Mouse (Mus musculus) mature B cell (primary cell): ENCODE results near the gene Itgb5.

ENCODE experiments used
- in situ Hi-C: fragments of 300-500 bp; cut with MboI; formaldehyde crosslinking; loops from 2 replicates; pipeline ENCODE4 v1.14.3; 2019

Itgb5 gene

DNA sequence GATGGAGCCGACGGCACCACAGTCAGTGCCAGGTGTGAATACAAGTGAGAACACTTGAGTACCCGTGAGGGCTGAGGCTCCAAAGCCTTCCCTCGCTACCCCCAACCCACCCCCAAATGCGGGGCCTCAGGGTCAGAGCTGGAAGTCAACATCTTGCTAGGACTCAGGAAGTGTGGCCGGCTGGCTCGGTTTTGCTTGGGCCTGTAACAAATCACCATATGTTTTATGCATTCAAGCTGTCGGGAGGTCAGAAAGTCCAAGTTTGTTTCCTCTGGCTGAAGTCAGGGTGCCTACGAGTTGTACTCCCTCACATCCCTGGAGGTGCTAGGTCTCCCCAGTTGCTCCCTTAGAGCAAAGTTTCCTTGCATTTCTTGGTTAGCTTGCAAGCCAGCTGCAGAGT is 110.2 kb downstream of the Itgb5 start:
- in situ Hi-C loops = no loop called here

DNA sequence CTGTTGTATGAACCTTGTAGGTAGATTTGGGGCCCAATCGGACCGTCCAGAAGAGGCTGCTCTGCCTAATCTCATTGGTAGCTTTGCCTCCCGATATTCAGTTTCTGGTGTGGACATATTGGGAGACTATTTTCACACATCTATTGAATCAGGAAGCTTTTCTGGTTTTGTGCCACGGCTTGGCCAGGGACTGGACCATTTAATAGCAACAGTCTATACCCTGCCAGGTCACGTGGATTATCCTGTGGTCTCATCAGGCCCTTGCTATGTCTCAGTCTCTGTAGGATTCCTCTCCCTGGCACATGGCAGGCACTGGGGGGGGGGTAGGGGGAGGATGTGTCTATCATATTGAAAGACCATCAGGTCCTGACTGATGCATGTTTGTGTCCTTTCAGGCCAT is 110.6 kb downstream of the Itgb5 start:
- in situ Hi-C loops = no loop called here

DNA sequence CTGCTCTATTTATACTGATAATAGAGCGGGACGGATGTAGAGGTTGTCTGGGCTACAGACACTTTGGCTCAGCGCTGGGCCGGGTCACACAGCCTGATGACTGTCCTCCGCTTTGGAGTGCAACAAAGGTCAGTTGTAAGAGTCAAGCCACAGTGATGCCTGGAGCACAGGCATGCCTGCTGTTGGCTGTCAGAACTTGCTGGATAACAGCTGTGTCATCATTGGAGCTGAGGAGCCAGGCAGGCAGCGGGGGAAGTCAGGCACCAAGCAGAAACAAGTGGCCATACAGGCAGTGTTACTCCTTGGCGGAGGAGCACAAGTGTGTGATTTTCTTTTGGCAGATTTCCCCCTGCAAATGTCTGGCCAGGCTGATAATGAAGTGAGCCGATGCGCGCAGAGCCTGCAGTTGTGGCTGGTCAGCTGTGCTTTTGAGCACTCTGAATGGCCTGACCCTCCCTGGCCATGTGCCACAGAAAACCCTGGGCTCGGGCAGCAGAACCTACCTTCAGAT is 111.9 kb downstream of the Itgb5 start:
- in situ Hi-C loops = no loop called here

DNA sequence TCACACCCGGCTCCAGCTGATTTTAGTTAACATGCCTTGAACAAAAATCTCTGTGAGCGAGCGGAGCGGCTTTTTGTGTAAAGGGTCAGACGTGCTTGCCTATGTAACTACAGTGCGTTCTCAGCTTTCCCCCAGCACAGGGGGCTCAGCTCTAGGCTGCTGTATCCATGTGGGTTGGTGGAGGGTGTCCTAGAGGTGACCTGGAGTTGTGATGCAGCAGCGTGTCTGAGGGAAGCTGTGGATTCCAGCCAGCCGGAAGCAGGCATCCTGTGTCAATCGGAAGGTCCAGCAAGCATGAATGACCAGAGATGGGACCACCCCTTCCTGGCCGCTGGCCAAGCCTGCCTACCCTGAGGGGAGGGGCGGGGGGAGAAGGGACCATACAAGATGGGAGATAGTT is 112.9 kb downstream of the Itgb5 start:
- in situ Hi-C loops = no loop called here

DNA sequence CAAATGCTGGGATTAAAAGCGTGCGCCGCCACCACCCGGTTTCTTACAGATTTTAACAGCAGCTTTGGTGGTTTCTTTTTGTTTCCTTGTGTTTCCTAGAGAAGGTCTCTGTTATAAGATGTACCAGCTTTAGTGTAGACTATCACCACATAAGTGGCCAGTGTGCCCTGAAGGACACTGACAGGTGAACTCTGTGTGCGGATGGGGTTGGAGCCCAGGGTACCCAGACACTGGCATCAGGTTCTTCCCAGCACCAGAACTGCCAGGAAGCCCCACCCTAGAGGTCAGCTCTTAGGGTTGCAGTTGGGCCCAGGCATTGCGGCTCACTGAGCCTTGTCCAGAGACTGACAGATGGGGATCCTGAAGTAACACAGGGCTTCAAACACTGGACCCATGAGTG is 113.9 kb downstream of the Itgb5 start:
- in situ Hi-C loops = no loop called here

DNA sequence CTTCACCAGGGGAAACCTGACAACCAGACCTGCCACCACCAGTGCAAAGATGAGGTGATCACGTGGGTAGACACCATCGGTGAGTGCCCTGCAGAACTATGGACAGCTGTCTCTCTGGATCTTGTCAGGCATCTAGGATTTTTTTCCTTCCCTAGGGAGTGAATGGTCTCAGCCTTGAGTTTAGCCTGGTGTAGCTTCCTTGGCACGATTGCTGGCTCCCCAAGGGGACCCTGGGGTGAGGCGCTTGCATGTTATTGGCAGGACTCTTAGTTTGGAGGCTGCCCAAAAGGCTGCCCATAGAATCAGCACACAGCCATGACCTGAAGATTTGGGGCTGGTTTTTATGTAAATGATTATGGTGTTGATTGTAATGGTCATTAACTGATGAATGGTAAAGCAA is 114.7 kb downstream of the Itgb5 start:
- in situ Hi-C loops = no loop called here

DNA sequence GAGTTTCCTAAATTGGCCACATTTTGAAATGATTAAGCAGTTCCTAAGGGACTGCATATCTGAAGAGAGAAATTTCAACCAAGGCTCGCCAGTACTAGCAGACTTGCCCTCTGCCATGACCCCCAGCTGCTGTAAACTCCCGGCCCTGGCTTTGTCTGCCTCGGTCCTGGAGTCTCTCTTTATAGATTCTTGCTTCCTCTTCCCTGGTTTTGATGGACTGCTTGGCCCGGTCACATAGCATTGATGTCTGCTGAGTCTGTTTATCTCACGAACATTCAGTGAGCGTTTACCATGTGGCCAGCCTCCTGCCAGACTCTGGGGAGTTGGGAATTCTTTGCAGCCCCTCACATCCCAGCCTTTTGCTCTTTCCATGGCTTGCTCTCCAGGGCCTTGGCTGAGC is 115.3 kb downstream of the Itgb5 start:
- in situ Hi-C loops = no loop called here

DNA sequence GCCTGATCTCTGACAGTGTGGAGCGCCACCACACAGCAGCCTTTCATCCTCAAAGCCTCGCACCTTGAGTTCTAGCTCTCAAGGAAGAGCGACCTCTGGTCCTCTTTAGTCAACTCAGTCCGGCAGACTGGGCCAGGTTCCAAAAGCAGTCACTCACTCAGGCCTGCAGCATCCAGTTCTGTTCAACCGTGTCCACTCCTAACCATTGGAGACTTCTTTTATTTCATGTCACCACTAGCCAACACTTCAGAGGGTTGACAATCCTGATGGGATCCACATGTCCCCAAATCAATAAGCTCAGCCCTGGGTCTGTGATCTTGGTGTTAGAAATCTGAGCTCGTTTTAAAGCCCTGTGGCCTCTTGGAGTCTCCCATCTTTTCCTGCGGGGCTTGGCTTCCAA is 116.6 kb downstream of the Itgb5 start:
- in situ Hi-C loops = no loop called here

DNA sequence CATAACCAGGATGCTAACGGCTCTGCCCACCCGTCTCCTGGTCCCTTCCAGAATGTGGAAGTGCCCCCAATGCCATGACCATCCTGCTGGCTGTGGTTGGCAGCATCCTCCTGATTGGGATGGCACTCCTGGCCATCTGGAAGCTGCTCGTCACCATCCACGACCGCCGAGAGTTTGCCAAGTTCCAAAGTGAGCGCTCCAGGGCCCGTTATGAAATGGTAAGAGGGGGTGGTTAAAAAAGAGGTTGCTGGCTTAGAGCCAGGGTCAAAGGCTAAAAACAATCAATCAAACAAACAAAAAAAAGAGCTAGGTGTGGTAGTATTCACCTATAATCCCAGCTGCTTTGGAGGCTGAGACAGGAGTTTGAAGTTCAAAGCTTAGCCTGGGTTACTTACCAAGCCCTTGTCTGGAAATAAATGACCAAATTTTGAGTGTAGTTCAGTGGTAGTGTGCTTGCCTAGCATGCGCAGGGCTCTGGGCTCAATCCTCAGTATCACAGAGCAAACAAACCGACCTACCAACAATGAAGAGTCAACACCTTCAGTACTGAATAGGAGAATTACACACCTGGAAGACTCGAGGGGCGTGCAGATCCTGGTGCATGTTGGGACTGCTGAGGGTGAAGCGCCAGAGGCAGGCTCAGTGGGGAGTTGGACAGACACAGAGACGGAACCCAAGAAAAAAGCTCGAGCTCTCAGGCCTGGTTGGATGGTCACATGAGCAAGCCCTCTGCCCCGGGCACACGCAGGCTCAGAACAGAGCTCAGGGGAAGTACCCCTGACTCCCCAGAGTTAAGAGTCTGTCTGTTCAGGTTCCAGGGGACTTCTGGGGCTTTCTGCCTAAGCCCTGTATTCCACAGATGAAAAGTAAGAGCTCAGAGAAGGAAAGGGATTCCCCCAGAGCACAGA is 118.5 kb downstream of the Itgb5 start:
- in situ Hi-C loops = no loop called here

DNA sequence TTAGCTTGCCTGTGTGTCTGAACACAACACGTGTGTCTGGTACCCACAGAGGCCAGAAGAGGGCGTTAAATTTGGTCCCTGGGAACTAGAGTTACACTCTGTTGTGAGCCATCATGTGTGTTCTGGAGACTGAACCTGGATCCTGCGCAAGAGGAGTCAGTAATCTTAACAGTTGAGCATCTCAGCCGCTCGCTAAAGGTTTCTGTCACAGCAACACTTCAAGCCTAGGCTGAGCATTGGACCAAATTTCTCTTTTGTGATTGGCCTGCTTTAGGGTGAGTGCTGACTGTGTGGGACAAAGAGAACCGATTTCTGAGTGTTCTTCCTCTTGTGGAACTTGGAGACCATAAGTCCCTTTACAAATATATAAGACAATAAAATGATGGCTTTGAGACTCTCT is 120.9 kb downstream of the Itgb5 start:
- in situ Hi-C loops = loop anchor here (10.0 kb wide), 1 partner anchor 126 kb away; the partner anchor contains the start of gene Itgb5

DNA sequence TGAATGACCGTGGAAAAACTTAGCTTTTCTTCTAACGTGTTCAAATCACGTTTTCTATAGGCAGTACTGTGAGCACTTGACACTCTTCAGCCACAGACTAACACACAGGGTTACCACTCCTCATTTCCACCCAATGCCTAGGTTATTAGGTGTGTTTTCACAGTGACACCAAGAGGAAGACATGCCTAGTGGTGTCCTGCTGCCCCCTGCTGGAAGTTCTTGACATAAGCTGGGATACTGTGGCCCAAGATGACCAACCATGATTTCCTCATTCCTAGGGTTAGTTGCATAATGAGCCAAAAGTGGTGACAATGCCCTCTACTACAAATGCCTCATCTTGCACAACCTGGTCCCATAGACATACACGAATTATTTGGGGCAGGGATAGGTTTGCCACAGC is 121.4 kb downstream of the Itgb5 start:
- in situ Hi-C loops = loop anchor here (10.0 kb wide), 1 partner anchor 126 kb away; the partner anchor contains the start of gene Itgb5

DNA sequence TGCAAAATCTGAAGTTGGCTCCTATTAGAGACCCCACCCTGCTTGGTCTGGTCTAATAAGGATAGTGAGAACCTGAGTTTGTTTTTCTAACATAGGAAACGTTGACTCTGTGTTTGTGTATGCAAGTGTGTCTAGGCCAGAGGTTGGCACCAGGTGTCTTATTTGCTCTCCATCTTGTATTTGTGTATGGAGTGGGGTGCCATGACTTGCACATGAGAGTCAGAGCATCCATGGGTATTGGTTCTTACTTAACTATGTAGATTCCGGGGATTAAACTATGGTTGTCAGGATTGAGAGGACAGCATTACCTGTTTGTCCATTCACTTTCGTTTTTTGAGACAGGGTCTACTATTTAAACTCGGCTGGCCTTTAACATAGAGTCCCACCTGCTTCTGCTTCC is 123.5 kb downstream of the Itgb5 start:
- in situ Hi-C loops = loop anchor here (10.0 kb wide), 1 partner anchor 128 kb away; the partner anchor contains the start of gene Itgb5

DNA sequence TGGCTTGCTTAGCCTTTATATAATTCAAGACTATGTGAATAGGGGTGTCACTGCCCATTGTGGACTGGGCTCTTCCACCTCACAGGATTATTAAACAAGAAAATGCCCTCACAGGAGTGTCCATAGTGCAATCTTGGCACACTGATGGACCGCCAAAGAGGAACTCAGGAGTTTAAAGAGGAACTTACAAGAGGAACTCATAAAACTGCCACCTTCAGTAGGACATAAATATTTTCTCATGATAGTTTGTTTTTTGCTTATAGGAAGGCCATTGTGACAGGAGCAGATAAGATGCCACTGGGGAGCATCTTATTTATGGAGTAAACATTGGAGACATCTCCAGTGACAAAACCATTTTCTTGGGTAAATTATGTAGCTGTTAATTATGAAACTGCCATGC is 125.3 kb downstream of the Itgb5 start:
- in situ Hi-C loops = loop anchor here (10.0 kb wide), 1 partner anchor 130 kb away; the partner anchor contains the start of gene Itgb5

DNA sequence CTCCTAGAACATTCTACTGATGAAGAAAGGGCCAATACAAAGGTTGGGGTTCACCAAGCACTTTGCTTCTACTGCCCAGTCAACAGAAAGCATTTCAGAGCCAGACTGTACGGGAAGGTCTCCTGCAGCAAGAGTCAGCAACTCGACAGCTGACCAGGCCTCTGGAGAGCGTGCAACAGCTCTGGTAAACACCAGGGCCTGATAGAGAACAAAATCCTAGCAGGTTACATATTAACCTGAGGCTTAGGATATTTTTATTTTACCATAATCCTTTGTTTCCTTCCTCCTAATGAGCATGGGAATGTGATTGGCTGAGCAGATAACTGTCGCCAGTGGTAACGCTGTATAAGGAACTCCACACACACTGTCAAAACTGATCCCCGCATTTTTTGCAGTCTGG is 134.0 kb downstream of the Itgb5 start:
- in situ Hi-C loops = no loop called here

DNA sequence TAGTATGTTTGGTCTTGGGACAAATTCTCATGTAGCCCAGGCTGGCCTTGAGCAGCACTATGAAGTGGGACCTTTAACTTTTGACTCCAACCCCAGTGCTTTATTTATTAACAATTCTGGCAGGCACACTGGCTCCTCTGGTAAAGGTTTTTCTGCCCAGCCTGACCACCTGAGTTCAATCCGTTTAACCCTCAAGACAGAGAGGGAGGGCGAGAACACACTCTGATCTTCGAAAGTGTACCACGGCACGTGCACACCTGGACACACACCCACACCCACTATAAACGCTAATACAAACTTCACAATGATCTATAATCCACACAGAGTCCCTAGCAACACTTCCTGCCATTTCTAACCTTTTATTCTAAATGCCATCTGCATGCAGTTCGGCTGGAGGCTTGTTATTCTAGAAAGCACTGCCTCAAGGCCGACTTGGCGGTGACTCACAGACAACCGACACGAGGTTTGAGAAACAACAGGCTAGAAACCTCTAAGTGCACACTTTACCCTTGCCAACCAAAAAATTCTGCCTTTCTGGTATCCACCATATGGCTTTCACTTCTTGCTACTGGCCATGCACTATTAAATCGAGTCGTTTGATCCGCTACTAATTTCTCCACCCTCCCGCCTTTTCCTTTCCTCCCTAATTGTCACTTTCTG is 136.5 kb downstream of the Itgb5 start:
- in situ Hi-C loops = no loop called here

DNA sequence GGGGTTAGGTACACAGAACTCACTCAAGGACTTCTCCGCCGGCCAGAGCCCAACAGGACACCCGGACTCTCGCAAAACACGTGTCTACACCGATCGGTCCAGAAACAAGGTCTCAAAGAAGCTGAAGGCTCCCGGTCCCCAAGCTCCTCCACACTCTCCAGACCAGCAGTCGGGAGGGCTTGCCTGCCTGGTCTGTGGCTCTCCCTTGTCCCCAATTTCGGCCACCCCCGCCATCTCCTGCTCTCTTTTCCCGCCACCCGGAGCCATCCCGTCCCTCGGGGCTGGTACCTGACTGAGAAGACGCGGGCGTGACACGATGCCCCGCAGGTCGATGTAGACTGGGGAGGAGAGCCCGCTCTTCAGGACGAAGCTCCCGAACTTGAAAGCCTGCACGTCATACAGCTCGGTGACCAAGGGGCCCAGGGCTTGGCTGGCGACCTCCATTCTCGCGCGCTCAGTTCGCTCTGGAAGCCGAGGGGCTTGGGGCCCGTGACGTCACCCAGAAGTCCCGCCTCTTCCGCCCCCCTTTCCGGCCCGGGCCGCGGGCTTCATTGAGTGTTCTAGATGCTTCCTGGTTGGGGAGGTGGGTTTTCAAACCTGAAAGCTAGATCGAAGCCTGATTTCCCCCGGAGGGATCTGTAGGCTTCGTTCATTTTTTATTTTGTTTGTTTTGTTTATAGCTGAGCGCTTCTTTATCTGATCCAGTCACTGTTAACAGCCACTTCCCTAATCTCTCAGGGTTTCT is 137.2 kb downstream of the Itgb5 start, which contains the start of gene Umps:
TSS of gene Umps (minus strand) at position 501 of the 745 bp plus-strand sequence.
- in situ Hi-C loops = no loop called here

DNA sequence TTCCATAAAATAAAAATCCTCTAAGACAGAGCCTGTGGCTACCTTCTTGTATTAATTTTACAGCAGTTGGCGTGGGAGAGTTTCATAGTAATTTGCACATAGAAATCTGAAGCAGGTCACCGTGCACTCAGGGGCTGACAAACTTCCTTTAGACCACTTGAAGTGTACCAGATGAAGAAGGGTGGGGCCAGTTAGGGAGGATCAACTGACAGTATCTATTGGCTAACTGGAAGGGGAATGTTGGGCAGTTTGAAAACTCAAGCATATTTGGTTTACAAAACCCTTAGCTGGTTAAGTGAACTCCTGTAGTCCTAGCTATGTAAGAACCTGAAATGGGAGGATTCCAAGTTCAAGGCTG is 137.8 kb downstream of the Itgb5 start:
- in situ Hi-C loops = no loop called here

DNA sequence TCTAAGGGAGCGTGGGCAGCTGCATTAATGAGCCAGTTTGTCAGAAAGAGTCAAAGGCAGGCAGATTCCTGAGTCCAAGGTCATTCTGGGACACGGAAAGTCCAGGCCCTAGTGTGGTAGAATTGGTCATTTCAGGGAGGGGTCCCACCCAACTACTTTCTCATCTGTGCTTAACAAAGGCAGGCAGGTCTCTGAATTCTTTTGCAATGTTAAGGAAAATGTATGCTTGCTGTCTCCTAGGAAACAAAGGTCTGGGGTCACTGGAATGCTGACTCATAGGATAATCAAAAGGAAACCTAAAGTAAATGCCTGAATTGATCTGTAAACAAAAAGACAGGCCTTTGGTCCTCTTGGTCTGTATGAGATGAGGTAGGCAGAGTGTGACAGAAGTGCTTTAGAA is 150.4 kb downstream of the Itgb5 start:
- in situ Hi-C loops = no loop called here

DNA sequence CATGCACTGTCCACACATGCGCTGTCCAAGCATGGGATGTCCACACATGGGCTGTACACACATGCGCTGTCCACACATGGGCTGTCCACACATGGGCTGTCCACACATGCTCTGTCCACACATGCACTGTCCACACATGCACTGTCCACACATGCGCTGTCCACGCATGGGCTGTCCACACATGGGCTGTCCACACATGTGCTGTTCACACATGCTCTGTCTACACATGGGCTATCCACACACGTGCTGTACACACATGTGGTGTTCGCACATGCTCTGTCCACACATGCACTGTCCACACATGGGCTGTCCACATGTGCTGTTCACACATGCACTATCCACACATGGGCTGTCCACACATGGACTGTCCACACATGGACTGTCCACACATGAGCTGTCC is 154.2 kb downstream of the Itgb5 start:
- in situ Hi-C loops = no loop called here

DNA sequence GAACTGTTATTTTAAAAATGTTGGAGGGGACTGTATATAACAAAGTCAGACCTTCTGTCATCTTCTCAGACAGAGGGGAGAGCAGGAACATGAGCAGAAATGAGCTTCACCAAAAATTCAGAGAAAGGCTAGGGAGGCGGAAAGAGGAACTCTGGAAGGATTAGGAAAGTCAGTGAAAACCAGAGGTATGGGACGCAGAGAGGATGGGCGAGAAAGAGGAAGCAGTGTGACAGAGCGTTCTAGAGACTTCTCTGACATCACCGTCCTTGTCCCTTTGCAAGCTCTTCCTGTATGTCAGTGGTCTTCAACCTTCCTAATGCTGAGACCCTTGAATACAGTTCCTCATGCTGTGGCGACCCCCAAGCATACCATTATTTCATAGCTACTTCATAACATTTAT is 155.9 kb downstream of the Itgb5 start:
- in situ Hi-C loops = no loop called here

DNA sequence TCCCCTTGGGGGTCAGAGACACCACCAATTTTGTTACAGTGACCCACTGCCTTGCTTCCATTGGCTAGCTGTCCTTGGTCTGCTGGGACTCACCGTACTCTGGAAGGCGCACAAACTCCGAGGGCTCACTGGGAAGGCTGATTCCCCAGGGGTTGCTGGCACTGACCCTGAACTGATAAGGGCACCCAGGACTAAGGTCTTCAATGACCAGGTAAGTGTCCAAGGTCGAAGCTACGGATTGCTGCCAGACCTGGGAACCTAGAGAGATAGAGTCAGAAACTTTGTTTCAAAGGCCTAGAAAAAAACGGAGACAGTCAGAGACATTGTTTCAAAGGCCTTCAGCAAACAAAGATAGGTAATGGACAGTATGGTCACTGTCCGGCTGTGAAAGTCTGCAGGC is 157.5 kb downstream of the Itgb5 start:
- in situ Hi-C loops = no loop called here

DNA sequence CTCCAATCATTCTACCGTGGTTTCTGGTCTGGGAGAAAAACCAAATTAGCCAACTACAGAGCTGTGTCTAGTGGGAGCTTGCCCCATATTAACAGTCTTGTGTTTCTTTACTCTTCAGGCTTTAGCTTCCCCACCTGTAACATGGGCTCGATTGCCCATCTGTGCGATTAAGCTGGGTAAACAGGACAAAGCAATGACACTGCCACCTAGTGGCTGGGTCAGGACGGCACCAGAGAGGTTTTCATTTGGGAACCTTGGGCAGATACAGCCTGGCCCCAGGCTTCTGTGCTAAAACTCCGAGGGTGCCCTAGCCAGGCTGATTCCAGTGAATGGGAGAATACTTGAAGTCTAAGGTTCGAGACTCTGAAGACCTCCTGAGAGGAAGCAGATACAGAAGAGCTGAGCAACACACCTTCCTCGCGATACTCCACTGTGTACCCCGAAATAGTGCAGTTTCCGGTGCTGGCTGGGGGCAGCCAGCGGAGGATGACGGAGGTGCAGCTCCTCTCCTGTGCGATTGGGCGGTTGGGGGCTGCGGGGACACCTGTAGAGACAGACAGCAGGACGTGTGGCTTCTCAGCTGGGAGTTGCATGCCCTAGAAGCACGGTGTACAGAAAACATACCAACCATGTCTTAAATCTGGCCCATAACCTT is 159.0 kb downstream of the Itgb5 start:
- in situ Hi-C loops = no loop called here
